Mouse (Mus musculus): Measurements from ENCODE around the gene Aurkb.
A peak's percentile ranks its signal among the peaks of the same experiment; 100 is the strongest.
"Not testable (repeated sequence)": the region's sequence is repeated elsewhere in the genome, so short reads cannot be mapped to it uniquely, and the experiment has no call there.

The Aurkb gene

DNA sequence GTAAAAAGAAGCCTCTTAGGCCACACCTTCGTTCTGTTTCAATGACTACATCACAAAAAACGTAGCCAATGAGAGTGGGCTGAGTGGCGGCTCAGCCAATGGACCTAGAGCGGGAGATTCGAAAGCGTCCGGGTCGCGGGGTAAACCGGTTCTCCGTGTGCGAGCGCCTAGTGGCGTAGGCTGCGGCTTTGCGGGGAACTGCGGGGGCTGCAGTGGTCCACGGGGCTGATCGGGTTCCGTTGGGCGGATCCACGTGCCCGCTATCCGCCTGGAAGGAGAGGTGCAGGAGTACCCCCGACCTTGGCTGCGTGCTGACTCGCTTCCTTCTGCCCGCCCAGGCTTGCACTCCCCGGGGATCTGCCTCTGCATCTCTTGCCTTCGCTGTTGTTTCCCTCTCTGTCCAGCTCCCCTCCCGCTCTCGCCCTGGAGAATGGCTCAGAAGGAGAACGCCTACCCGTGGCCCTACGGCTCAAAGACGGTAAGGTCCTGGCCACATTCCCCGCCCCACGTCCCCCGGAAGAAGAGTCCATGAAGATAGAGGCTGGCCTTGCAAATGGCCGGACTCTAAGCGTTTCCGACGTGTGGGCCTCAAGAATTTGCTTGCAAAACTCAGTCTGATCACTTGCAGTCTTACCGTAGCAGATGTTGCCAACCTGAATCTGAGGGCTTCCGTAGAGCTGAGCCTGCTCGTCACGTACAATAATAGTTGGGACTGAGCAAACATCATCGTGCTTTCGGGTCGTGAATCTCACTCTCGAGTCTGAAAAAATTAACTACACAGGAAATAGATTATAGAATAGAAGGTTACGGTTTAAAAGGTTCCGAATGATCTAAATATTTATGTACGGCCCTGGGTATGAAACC lies at the start of gene Aurkb:
TSS of gene Aurkb (plus strand) at position 117 of the 864 bp plus-strand sequence.
- peak; percentile 76 for DNase-seq (ENCODE audit: low read depth, low spot score)

DNA sequence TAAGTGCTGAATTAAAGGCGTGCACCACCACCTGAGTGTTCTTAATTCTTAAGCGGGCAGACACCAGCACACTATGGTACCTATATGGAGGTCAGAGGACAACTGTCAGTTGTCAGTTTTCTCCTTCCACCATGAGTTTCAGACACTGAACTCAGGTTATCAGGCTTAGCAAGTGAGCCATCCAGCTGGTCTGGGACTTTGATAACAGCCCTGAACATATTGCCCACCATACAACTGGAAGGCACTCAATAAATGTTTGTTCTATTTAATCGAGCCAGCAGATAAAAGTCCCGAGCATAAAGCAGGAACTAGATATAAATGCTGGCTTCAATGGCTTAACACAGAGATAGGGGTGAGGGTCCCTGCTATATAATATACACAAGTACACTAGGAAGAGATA lies 48.4 kb upstream of the Aurkb start:
- no peak for DNase-seq (ENCODE audit: low read depth, low spot score)

DNA sequence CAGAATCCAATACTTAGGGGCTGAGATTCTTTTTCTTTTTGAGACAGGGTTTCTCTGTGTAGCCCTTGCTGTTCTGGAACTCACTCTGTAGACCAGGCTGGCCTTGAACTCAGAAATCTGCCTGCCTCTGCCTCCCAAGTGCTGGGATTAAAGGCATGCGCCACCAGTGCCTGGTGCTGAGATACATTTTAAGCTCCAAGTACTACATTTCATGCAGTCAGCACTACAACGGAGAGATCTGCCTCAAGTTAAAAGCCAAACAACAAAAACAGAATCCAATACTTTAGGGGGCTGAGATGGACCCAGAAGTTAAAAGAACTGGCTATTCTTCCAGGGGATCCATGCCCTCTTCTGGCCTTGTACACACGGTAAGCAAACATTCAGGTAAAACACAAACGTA lies 42.7 kb upstream of the Aurkb start:
- DNase-seq (ENCODE audit: low read depth, low spot score), result not testable (repeated sequence)

DNA sequence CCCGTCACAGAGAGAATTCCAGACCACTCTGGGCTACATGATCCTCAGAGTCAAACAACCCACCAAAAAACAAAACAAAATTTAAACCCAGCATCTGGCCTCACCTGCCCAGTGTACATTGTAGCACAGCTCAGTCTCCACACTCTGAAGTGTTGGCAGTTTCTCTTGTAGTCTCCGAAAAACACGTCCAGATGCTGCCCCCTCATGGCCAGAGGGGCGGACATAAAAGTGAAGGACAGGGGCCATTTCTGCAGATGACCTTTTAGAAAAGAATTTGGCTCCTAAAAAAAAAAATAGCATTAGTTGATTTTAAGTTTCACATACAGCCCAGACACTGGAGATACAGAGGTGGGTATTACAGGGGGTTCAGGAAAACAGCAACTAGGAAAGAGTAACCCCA lies 41.9 kb upstream of the Aurkb start:
- no peak for DNase-seq (ENCODE audit: low read depth, low spot score)

DNA sequence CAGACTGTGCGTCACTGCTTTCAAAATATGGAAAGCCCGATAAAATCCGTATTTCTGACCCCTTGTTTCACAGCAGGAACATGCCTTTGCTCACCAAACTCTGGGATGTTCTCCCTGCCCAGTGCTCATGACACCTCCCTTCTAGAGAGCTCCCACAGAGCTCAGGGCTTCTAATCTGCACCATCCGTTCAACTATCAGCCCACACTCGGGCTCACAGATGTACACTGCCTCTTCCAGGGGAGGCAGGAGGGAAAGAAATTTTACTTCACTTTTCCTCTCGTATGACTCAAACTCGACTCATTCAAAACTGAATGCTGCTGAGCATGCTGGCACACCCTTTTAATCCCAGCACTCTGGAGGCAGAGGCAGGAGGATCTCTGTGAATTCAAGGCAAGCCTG lies 40.3 kb upstream of the Aurkb start:
- DNase-seq (ENCODE audit: low read depth, low spot score), result no peak

DNA sequence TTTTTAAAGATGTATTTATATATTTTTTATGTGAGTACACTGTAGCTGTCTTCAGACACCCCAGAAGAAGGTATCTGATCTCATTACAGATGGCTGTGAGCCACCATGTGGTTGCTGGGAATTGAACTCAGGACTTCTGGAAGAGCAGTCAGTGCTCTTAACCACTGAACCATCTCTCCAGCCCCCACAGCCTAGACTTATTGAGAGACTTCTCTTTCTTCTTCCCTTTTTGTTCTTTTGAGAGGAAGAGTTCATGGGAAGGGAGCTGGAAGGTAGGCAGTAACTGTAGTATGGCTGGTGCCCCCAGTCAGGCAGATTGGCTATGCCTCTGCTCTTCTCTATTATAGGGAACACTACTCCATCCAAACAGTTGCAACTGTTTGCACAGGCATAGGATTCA lies 38.9 kb upstream of the Aurkb start:
- DNase-seq (ENCODE audit: low read depth, low spot score), result not testable (repeated sequence)

DNA sequence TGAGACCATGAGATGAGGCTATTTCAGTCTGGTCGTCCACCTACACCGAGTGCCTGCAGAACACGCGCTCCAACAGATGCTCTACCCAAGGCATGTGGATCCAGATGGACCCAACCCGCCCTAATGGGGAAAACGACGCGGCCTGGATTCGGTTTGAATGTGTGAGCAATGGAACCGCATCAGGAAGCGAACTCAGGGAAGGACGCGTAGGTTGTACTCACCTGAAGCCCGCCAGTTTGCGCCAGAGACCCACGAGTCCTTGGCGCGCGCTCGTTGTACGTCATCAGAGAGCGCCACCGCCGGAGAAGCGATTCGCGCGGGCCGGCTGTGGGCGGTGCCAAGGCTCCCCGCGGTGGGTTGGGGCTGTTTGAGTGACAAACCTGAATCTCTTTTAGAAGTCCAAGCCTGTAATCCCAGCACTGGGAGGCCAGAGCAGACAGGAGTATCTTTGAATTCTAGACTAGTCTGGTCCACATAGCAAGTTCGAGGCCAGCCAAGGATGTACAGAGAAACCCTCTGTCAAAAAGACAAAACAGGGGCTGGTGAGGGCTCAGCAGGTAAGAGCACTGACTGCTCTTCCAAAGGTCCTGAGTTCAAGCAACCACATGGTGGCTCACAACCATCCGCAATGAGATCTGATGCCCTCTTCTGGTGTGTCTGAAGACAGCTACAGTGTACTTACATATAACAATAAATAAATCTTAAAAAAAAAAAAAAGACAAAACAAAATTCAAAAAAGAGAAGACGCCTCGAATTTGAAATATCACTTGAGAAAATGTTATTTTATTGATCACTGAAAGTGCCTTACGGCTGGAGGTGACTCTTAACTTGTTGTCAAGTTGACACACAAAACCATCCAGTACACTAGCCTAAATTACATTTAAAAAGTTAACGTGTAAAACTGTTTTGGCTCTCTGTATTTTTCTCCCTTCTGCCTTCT lies 37.0 kb upstream of the Aurkb start, which contains the start of gene Pfas:
TSS of gene Pfas (minus strand) at position 279 of the 940 bp plus-strand sequence.
- DNase-seq (ENCODE audit: low read depth, low spot score), result peak; percentile 92

DNA sequence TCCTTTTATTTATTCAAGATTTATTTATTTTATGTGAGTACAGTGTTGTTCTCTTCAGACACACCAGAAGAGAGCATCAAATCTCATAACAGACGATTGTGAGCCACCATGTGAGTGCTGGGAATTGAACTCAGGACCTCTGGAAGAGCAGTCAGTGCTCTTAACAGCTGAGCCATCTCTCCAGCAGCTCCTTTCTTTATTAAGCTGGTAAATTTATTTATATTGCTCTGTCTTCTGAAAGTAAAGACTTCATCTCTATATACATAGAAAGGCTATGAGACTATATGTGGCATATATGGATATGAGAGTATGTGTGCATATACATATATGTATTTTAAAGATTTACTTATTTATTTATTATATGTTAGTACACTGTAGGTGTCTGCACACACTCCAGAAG lies 35.9 kb upstream of the Aurkb start:
- no peak for DNase-seq (ENCODE audit: low read depth, low spot score)

DNA sequence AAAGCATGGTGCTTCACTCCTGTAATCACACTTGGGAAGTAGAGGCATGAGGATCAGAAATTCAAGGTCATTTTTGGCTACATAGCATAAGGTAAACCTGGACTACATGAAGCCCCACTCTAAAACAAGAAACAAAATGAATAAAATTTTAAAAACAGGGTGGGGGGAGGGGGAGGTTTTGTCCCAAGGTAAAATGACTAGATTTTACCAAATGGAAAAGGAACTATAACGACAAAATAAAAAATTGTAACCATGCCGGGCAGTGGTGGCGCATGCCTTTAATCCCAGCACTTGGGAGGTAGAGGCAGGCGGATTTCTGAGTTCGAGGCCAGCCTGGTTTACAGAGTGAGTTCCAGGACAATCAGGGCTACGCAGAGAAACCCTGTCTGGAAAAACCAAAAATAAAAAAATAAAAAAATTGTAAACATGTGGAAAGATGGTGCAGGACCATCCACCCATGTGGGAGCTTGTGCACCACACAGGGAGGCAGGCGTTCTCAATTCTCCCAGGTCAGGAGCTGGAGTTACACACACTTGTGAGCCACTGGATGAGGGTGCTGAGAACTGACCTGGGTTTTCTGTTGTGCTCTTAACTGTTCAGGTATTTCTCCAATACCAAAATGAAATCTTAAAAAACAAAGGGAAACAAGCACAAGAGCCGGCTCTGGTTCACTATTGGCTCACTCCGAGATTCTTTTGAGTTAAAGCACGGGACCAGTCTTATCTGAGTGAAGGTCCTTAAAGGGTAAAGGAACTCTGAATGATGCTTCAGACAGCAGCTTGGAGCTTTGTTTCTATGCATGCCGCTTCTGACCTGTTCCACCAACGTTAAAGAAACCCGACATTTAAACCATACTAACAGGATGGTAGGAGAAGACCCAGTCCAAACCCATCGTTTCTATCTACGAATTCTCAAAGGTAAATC lies 34.8 kb upstream of the Aurkb start:
- DNase-seq (ENCODE audit: low read depth, low spot score), result no peak

DNA sequence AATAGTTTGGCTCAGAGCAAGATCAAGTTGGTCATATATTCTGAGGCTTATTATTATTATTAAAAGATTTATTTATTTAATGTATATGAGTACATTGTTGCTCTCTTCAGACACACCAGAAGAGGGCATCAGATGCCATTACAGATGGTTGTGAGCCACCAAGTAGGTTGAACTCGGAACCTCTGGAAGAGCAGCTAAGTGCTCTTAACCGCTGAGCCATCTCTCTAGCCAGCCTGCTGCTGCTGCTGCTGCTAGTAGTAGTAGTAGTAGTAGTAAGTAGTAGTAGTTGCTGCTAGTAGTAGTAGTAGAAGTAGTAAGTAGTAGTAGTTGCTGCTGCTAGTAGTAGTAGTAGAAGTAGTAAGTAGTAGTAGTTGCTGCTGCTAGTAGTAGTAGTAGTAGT lies 34.0 kb upstream of the Aurkb start:
- DNase-seq (ENCODE audit: low read depth, low spot score), result not testable (repeated sequence)

DNA sequence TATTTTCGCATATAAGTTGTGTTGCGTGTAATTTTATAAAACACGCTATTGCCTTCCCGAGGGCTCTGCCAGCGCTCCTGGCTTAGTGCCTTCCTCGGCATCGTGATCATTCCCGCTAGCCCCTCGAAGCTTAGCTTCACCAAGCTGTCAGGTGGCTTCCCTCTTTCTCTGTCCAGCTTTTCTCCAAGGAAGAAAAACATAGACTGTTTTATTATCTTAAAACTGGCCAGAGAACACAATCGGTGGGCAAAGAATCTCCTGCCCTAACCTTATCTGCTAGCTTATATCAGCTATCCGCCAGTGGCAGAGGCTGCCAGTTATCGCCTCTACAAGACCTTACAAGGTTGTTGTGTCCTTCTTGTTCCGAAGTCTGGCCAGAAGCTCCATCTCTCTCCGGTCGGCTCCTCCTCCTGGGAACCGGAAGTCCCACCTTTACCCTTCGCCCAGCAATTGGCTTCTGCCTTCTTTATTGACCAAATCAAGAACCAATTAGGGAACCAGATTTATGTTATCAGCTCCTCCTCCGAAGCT lies 33.3 kb upstream of the Aurkb start:
- peak; percentile 81 for DNase-seq (ENCODE audit: low read depth, low spot score)

DNA sequence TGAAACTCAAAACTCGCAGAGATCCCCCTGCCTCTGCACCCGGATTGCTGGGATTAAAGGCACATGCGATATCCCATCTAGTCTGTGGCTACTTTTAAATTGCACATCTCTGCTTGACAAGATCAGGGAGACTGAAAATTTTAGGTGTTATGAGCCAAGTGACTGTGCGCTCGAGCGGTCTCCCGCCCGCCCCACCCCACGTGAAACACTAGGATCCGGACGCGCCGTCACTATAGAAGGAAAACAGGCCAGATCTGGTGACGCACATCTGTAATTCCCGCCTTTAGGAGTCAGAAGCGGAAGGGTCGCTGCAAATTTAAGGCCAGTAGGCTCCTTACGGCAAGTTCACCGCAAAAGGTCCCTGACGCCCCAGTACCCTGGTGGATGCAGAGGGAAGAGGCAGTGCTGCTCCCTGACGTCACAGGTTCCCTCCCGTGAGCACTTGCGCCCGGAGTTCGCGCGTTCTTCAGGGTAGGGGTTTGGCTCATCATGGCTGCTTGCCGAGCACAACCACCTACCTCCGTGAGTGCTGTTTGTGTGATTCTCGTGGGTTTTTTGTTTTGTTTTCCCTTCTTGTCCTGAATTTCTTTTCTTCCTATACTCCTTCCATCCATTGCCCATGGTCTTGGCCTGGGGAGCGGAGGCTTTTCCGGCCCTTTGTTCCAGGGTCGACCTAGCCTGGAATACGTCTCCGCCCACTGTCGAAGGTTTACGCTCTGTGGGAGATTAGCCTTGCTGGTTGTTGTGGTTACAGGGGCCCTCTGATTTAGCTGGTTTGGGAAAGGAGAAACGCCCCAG lies 29.6 kb upstream of the Aurkb start, which contains the start of gene Ctc1:
TSS of gene Ctc1 (plus strand) at position 268 of the 798 bp plus-strand sequence.
- peak; percentile 78 for DNase-seq (ENCODE audit: low read depth, low spot score)

DNA sequence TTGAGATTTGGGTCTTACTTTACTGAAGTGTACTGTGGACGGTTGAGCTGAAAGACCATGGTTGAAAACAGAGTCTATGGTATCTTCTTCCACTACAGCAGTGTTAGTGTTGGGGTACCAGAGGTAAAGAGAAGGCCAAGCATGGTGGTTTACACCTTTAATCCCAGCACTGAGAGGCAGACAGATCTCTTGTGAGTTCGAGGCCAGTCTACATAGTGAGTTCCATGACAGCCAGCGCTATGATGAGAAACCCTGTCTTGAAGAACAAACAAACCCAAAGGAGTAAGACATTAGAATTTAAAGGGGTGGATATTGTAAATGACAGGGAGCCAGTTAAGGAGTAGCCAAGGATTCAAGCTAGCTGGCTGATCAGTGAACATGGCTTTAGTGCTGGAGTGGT lies 28.7 kb upstream of the Aurkb start:
- no peak for DNase-seq (ENCODE audit: low read depth, low spot score)

DNA sequence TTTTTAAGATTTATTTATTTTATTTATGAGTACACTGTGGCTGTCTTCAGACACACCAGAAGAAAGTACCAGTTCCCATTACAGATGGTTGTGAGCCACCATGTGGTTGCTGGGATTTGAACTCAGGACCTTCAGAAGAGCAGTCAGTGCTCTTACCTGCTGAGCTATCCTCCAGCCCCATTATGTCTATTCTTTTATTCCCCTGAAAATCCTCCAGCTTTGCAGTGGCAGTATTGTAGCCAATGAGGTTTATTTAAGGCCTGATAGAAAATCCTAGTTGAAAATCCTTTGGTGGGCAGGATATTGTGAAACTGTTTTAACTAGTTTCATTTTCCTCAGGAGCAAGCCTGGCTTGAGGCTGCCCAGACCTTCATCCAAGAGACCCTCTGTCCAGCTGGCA lies 24.8 kb upstream of the Aurkb start:
- DNase-seq (ENCODE audit: low read depth, low spot score), result no peak

DNA sequence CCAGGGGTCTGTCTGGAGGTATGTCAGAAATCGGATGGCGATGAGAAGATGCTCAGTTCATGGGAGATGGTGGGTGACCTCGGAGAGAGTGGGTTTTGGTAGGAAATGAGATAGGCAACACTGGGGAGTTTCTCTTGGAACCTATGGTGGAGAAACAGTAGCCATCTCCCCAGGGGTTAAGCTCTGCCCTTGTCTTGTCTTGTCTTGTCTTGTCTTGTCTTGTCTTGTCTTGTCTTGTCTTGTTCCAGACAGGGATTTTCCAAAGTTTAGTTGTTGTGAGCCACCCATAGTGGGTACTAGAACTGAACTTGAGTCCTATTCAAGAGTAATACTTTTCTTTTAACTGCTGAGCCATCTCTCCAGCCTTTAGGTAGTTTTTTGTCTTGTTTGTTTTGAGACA lies 18.9 kb upstream of the Aurkb start:
- DNase-seq (ENCODE audit: low read depth, low spot score), result no peak

DNA sequence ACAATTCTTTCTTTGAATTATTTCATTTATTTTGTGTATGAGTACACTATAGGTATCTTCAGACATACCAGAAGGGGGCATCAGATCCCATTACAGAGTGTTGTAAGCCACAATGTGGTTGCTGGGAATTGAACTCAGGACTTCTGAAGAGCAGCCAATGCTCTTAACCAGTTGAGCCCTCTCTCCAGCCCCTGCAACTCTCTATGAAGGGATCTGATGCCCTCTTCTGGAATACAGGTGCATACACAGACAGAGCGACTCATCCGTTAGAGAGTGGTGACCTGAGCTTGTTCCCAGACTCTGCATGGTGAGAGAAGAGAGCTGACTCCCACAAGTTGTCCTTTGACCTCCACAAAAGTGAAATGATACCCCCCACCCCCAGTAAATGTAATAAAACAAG lies 16.6 kb upstream of the Aurkb start:
- no peak for DNase-seq (ENCODE audit: low read depth, low spot score)

DNA sequence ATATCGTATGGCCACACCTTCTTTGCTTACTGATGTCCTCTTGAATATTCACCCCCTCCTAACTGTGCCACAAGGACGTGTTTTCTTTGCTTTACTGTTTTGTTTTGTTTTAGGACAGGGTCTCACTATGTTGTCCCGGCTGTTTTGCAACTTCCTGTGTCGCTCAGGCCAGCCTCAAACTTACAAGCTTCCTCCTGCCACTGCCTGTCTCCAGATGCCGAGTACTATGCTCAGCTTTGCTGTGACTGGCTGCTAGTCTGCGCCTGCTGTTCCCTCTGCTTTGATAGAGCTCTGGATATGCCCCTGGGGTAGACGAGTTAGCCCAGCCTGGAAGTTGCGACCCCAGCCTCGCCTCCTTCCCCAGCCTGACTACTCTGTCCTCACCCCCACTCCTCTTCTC lies 11.9 kb upstream of the Aurkb start:
- DNase-seq (ENCODE audit: low read depth, low spot score), result no peak

DNA sequence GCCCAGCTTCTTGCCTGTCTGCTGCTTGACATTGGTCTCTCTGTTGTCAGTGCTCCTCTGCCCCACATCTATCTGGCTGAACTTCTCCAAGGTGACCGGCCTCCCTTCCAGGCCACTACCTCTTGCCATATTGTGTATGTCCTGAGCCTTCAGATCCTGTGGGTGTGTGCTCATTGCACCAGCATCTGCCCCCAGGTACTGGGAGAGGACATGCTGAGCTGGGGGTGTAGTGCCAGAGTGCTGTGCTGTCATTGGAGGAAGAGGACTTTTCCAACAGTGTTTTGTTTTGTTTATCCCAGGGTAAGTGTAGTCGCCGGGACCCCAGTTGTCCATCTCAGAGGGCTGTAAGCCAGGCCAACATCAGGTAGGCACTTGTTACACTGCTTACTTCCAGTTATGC lies 10.9 kb upstream of the Aurkb start:
- DNase-seq (ENCODE audit: low read depth, low spot score), result no peak

DNA sequence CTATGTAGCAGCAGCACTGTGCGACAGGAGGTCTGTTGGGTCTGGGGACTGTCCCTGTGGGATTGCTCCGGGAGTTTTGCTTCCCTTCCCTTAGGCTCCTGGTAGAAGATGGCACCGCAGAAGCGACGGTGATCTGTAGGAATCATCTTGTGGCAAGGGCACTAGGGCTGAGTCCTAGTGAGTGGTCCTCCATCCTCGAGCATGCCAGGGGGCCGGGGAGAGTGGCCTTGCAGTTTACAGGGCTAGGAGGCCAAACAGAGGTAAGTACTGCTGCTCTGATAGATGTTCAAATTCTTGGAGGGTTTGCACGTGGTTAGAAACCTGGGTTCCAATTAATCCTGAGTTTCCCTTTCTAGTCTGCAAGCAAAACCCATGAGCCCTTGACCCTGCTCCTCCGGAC lies 10.0 kb upstream of the Aurkb start:
- DNase-seq (ENCODE audit: low read depth, low spot score), result no peak

DNA sequence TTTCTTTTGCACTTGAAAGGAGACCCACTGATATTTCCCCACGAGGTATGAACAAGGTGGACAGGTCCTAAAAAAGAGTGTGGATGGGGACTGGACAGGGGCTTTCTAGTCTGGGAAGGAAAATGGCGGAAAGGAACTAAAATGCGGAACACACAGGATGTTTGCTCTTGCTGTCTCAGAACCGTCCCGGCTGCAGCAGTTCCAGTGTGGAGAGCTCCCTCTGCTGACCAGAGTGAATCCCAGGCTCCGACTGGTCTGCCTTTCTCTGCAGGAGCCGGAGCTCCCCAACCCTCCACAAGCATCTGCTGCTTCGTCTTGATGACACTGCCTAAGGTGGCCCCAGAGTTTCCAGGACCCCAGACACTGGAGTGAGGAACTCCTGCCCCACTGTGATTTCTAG lies 9.6 kb upstream of the Aurkb start:
- DNase-seq (ENCODE audit: low read depth, low spot score), result peak; percentile 65
